Mouse (Mus musculus): ENCODE measurements at regions not wholly inside any gene's neighbourhood (a gene's known extent, or its start where the extent isn't known, plus 50 kb on each side); places are given as distances from the start of the nearest gene placed in this dataset.
"Not testable (repeated sequence)": the region's sequence is repeated elsewhere in the genome, so short reads cannot be mapped to it uniquely, and the experiment has no call there.

DNA sequence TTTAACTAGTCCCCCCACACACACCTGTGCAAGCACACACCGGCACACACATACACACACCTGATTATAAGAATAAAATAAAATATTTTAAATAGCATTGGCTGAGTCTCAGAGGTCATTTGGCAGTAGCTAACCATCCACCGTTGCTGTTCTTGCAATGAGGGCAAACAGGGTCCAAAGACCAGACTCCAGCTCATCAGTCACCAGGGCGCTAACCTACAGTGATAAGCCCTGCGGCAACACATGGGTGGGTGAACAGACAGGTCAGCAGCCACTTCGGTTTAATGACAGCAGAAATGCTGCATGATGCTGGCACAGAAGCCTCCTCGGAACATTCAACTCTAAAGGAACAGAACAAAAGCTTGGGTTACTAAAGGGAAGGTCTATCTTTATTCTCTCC is 54.9 kb downstream of the Tas2r134 start:
- DNase-seq = no peak

- no peak for DNase-seq
These were observed 55.4 kb downstream of the Tas2r134 start for GRCm38 (mm10) chr2:51682745-51683144.

- no peak for DNase-seq
These were observed 77.8 kb downstream of the Tas2r134 start for GRCm38 (mm10) chr2:51705110-51705509.

GRCm38 (mm10) chr2:51708701-51709100 is 81.4 kb downstream of the Tas2r134 start:
- DNase-seq = no peak

- DNase-seq = peak; percentile 19
These were observed 85.3 kb downstream of the Tas2r134 start for GRCm38 (mm10) chr2:51712611-51713010.

- no peak for DNase-seq
These were observed 103.5 kb downstream of the Tas2r134 start for GRCm38 (mm10) chr2:51730805-51731204.

DNA sequence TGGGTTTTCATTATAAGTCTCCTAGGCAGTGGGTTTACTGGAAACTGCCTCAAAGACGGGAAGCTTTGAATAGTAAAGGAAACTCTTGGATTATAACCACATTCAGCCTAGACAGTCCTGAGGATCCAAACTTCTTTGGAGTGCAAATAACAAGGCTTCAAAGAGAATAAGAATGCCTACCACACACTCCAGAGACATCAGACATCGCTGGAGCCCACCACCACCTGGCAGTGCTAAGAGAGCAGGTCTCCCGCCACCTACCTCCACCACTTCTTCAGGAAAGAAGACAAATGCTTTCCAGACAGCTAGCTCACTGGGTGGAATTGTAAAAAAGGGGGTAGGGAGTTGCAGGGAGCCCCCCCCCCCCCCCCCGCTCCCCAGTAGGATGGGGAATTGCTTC is 104.4 kb downstream of the Tas2r134 start:
- DNase-seq = no peak

- no peak for DNase-seq
These were observed 105.0 kb downstream of the Tas2r134 start for GRCm38 (mm10) chr2:51732355-51732754.

- no peak for DNase-seq
These were observed 105.9 kb downstream of the Tas2r134 start for GRCm38 (mm10) chr2:51733218-51733617.

DNA sequence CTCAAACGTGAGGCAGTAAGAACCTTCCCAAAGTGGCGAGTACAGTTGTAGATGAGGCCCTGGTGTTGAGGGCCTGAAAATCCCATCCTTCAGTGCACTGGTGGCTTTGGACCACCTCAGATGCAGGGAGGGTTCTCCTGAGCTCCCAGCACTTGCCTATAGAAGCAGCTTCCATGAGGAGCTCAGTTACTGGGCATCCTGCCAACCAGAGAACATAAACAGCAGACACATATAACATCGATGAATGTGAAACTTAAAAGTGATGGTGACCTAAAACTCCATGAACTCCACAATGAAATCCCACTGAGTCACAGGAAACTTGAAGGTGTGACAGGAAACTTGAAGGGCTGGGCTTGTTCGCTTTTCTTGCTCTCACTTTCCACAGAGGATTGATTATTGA is 109.1 kb downstream of the Tas2r134 start:
- no peak for DNase-seq

DNA sequence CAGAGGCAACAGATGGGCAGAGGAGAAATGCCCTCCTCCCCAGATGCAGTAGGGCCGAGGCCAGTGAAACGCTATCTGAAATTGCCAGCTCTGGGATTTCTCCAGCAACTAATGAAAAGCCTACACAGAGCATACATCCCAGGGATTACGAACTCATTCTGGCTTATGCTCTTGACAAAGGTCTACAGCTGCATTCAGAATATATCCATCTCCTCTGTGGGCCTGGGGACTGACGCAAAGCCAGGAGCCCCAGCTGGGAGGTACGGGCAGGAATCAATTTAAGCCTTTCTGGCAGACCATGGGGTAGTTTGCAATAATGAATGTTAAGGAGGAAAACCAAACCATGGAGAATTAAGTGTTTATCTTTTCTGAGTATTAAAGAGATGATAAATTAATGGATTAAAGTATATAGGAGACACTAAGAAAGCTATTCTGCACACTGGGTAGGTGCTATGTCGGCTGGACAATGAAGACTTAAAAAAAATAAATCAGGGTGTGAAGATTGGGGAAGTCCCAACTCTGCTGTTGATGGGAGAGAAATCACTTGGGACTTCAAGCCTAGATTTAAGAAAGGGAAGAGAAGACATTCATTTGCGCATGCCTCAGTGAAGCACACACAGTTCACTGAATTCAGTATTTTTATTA is 120.5 kb downstream of the Tas2r134 start:
- DNase-seq = no peak

- DNase-seq = no peak
These were observed 121.9 kb downstream of the Tas2r134 start for GRCm38 (mm10) chr2:51749247-51749646.

DNA sequence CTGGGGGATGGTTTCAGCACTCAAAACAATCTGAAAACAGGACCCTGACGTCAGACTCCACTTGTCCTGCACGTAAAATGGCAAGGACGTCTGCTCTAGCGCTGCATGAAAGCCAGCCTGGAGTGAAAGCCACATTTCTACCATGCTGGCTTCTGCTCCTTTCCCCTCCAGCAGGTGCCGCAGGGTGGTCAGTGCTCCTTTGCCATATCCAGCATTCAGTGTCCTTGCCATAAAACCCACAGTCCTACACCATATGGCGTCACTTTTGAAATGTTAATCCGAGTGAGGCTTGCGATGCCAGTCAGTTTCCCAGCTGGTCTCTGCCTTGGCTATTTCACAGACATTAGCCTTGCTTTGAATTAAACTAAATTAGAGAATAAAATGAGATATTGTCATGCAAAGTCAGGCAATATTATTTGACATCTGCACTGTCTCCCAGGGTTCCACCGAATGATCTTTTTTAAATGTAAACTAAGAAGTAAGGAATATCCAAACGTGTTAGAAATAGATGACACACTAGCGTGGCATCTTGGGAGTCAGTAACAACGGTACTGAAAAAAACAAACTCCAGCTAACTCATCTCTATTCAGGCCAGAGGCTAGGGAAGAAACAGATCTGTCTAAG is 125.7 kb downstream of the Tas2r134 start:
- DNase-seq = no peak

DNA sequence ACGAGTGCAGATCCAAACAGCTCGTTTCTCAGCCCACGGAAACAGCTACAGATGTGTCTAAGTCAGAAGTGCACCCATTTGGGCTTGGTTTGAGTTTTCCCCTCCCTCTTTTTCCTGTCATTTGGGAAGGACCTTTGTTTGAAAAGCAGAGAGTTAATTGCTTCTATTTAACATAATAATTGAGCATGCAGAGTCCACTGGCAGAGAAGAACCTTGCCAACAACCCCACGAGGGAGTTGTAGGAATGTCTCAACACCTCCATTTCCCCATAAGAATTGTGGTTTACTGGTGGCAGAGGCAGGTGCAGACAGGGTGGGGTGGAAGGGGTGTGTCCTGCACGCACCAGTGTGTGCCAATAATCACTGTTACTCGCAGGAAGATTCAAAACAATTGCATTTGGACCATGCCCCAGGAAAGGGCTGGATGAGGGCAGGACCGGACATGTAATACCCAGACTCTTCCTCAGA is 126.3 kb downstream of the Tas2r134 start:
- DNase-seq = no peak

GRCm38 (mm10) chr2:51757361-51757760 is 130.1 kb downstream of the Tas2r134 start:
- no peak for DNase-seq

DNA sequence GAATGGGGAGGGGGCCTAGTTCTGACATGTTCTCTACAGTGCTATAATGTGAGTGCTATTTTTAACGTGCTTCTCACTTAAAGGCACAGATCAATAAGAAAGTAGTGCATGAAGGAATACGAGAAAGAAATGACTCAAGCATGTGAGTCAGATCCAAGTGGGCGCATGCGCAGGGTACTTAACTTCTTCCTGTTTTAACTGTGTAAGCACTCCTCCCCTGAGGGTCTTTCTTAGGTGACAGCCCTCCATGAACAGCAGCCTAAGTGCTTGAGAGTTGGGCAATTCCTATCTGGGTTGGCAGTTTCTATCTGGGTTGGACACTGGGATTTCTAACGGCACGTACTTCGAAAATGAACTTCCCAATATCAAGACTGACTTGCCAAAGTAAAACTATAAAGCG is 130.8 kb downstream of the Tas2r134 start:
- DNase-seq = no peak

DNA sequence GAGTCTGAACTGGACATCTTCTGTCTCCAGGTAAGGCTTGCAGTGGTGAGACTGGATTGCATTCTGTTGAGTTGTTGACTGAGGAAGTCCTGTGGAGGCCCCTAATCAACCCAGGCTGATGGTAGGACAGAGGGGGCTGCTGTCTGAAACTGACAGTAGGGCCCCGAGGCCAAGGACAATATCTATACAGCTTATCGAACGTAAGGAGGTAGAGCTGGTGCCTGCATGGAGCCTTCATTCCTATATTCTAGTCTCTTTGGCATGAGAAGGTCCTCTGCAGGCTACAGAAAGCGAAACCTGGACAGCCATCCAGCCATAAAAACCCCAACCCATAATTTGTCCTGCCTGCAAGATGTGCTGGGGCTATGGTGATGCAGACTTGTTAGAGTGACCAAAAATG is 135.6 kb downstream of the Tas2r134 start:
- DNase-seq = no peak

DNA sequence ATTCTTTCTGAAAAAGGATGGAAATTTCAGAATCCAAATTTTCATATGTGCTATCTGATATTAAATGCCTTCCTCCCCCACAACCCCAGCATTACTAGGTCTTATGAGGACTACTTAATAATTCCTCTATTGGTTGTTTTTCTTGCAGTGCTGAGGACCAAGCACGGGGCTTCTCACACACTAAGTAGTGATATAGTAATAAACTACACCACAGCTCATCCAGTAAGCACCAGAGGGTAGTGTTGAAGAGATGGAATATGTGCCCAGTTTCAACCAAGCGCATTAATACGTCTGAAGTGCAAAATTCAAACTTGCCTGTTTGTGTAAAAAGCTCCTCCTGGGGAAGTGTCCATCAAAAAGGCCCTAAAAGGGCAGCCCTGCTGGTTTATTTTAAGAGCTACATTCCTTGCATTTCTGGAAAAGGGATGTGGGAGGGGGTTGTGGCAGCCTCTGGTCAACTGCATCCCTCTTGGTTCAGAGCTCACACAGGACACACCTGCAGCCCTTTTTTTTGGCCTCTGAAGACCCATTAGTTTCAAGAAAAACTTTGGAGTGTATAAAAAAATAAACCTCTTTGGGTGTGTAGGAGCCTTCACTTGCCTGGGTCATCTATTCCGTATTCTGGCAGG is 140.3 kb downstream of the Tas2r134 start:
- DNase-seq = no peak

DNA sequence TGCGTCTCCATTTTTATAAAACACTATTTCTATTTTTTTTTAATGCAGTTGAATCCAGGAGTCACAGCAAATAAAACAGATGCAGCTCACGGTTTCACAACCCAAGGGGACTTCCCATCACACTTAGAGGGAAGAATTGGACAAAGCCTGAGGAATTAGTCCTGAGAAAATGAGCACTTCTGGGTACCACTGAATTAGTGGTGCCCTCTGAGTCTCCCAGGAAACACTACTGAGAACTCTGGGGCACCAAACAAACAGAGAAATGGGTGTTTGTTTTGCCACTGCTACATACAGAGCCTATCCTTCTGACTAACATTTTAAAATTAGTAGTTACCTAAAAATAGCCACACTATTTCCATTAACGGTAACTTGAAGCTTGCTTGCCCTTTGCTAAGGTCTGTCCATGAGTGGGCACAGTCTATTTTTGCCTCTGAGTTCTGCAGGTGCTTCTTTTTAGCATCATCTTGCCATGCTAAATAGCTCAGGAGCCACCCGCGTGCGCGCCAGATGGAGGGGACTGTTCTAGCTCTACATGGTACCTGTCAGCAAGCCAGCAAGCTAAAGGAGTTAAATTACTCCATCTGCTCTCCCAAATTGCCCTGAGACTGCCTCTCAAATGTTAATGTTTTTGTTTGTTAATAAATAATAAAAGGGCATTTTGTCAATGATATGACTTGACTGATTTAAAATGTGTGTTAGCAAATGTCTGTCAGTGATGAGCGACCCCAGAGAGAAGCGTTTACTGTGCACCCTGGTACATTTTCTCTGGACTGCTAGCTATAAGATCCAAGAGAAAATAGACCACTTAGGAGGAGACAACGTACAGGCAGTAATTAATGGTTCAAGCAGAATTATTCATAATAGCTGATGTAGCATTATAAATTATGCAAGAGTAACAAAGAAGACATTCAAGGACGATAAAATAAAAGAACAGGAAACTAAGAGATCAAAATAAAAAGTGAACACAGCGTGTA is 141.3 kb downstream of the Tas2r134 start:
- DNase-seq = peak; percentile 35

DNA sequence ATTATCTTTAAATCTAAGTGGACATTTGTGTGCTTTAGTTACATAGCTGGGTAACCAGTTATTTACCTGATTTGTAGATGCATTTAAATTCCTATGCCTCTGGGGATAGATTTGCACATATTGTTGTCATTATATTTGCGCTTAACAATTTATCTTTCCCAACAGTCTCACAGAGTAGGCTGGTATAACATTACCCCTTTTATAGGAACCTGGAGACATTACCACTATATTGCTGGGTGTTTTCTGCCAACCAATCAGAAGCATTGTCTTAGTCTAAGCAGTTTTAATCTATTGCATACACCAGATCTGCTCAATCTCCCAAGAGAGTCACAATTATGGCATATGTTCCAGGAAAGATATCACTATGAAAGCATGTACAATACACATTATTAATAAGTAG is 149.8 kb downstream of the Rbm43 start:
- DNase-seq = no peak

DNA sequence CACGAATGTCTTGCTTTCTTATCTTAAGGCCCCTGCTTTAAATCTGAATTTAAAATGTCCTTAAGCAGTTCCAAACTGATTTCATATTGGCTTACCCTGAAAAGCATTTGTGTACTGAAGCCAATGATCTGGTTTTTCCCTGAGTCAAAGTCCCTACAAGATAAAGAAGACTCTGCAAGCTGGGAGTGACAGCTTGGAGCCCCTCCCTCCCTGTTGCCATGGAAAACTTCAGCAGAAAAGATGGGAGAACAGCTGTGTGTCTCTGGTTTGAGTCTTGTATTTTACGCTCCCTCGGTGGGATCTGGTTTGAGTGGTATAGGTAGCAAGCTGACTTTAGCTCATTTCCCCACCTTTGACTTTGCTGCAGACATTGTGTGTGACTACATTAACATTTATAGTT is 146.1 kb downstream of the Rbm43 start:
- DNase-seq = no peak

GRCm38 (mm10) chr2:51793291-51793690 is 141.7 kb downstream of the Rbm43 start:
- DNase-seq = not testable (repeated sequence)

DNA sequence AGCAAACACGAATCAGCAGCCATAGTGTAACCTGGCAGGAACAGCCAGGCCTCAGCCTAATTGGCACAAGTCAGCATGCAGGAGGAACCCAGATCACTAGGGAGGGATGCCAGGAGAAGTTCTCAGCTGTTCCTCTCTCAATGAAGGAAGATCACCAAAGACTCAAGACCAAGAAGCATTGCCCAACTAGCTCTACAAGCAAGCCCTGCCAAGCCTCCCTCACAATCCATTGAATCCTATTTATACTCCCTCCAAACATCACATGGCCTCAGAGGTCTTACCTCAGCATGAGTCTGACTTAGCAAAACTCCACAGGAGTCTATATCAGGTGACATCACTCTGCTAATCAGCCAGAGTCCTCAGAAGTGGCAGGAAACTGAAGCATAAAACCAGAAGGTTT is 135.1 kb downstream of the Rbm43 start:
- no peak for DNase-seq
